Mouse (Mus musculus) midbrain, embryonic 11.5 days (tissue): ENCODE data around the gene Eln. TPM values are rescaled to one million over a fixed set of nuclear protein-coding genes. Genes with fewer than 3 reads are reported as not detected.
A peak's percentile ranks its signal among the peaks of the same experiment; 100 is the strongest.

ENCODE experiments used
- ATAC-seq: fragments of 200-750 bp; cut with Nextera tagmentation; 2 replicates; pipeline ENCODE4 v1.8.0; 2017; ENCODE audit warnings: moderate TSS enrichment, moderate library complexity; ENCODE audit not compliant: low FRiP score
- DNase-seq: peaks from one replicate; pipeline ENCODE4 v3.0.0; 2015; ENCODE audit warnings: low spot score; ENCODE audit errors: missing footprints
- H3K27ac ChIP-seq: fragments of 300-500 bp; sonication (generic); 2 replicates; pipeline ENCODE4 v1.5.1; 2014; ENCODE audit warnings: low read depth, low read length
- H3K27me3 ChIP-seq: fragments of 300-500 bp; sonication (generic); 2 replicates; pipeline ENCODE4 v1.6.1; 2014; ENCODE audit warnings: mild to moderate bottlenecking, low read length, moderate library complexity, mixed read lengths; ENCODE audit not compliant: control insufficient read depth, insufficient read depth
- H3K36me3 ChIP-seq: fragments of 300-500 bp; sonication (generic); 2 replicates; pipeline ENCODE4 v1.6.1; 2014; ENCODE audit warnings: mild to moderate bottlenecking, low read length, moderate library complexity, mixed read lengths; ENCODE audit not compliant: control insufficient read depth, insufficient read depth
- H3K4me1 ChIP-seq: fragments of 300-500 bp; sonication (generic); 2 replicates; pipeline ENCODE4 v1.6.1; 2014; ENCODE audit warnings: low read length; ENCODE audit not compliant: control insufficient read depth, insufficient read depth
- H3K4me2 ChIP-seq: fragments of 300-500 bp; sonication (generic); 2 replicates; pipeline ENCODE4 v1.6.1; 2014; ENCODE audit warnings: mild to moderate bottlenecking, moderate library complexity
- H3K4me3 ChIP-seq: fragments of 300-500 bp; sonication (generic); 2 replicates; pipeline ENCODE4 v1.5.1; 2014; ENCODE audit warnings: low read depth, low read length
- H3K9ac ChIP-seq: fragments of 300-500 bp; sonication (generic); 2 replicates; pipeline ENCODE4 v1.6.1; 2014; ENCODE audit warnings: low read length
- H3K9me3 ChIP-seq: fragments of 300-500 bp; sonication (generic); 2 replicates; pipeline ENCODE4 v1.6.1; 2016; ENCODE audit warnings: low read length; ENCODE audit not compliant: control insufficient read depth
- WGBS: fragments of 180-500 bp; shearing (Covaris S2); extraction: QIAGEN DNeasy Blood & Tissue Kit; methylation state at CpG from one replicate; pipeline ENCODE4 v1.1.7; 2014; 5-methylcytosine and 5-hydroxymethylcytosine counted together
- polyA plus RNA-seq: library from polyadenylated mRNA; unstranded; fragments of >200 nt; fragmentation: Nextera tagmentation; extraction: Ambion mirVana; gene quantifications from 2 replicates; pipeline ENCODE4 v1.2.1, GENCODE M21; 2014

Eln gene
- polyA plus RNA-seq, 1 experiment from 2014 or later = 2.0 TPM

- ATAC-seq = no peak
- no peak overlapping the region for H3K4me3 ChIP-seq
- no peaks in the 10 kb centered on the region for H3K27me3 ChIP-seq
- WGBS = 85% methylated on average over 1 of the region's 1 CpGs
- H3K9ac ChIP-seq = 0 out of 2 replicates have a peak overlapping the region, but pooled peaks have one; percentile 16
- H3K9me3 ChIP-seq = no peaks in the 10 kb centered on the region
- H3K27ac ChIP-seq = no peak overlapping the region; the same call in 1 of the 2 replicates
- H3K4me1 ChIP-seq = peaks cover 25% of the 10 kb centered on the region
- H3K4me2 ChIP-seq = no peak overlapping the region
- peaks cover 5% of the 10 kb centered on the region; the same call in 1 of the 2 replicates for H3K36me3 ChIP-seq
- no peak for DNase-seq
Measured at GRCm38 (mm10) chr5:134672198-134672516, 75.0 kb downstream of the Eln start.

- no peak overlapping the region for H3K4me3 ChIP-seq
- no peaks in the 10 kb centered on the region for H3K27me3 ChIP-seq
- peaks cover 5% of the 10 kb centered on the region; the same call in 1 of the 2 replicates for H3K36me3 ChIP-seq
- ATAC-seq (no peak; the same call in 1 of the 2 replicates), DNase-seq (no peak)
- WGBS = 69% methylated on average over 17 of the region's 17 CpGs
- no peak overlapping the region for H3K4me2 ChIP-seq
- H3K9ac ChIP-seq = 0 out of 2 replicates have a peak overlapping the region, but pooled peaks have one; percentile 16
- H3K9me3 ChIP-seq = no peaks in the 10 kb centered on the region
- H3K27ac ChIP-seq = peak overlapping the region; percentile 67
- peaks cover 21% of the 10 kb centered on the region for H3K4me1 ChIP-seq
Measured at GRCm38 (mm10) chr5:134671335-134672197, 75.6 kb downstream of the Eln start.

- no peak overlapping the region for H3K27ac ChIP-seq
- H3K9me3 ChIP-seq = no peaks in the 10 kb centered on the region
- no peak overlapping the region for H3K4me3 ChIP-seq
- H3K4me2 ChIP-seq = no peak overlapping the region
- peaks cover 5% of the 10 kb centered on the region; the same call in 1 of the 2 replicates for H3K4me1 ChIP-seq
- no peaks in the 10 kb centered on the region for H3K27me3 ChIP-seq
- DNase-seq (no peak), ATAC-seq (no peak)
- WGBS = 81% methylated on average over 20 of the region's 20 CpGs
- no peak overlapping the region for H3K9ac ChIP-seq
- H3K36me3 ChIP-seq = peaks cover 5% of the 10 kb centered on the region; the same call in 1 of the 2 replicates
Measured at GRCm38 (mm10) chr5:134669001-134669708, 78.0 kb downstream of the Eln start.

GRCm38 (mm10) chr5:134668495-134668894, 78.6 kb downstream of the Eln start:
- Histone ChIP-seq H3K9ac (no peak overlapping the region), H3K4me2 (no peak overlapping the region), H3K4me3 (no peak overlapping the region), H3K36me3 (peaks cover 5% of the 10 kb centered on the region; the same call in 1 of the 2 replicates), H3K4me1 (peaks cover 5% of the 10 kb centered on the region; the same call in 1 of the 2 replicates), H3K27me3 (no peaks in the 10 kb centered on the region), H3K27ac (no peak overlapping the region), H3K9me3 (no peaks in the 10 kb centered on the region)
- DNase-seq = peak; percentile 93
- 20% methylated on average over 8 of the region's 8 CpGs for WGBS
- ATAC-seq = peak; percentile 54

GRCm38 (mm10) chr5:134656708-134657107, 90.4 kb downstream of the Eln start:
- ATAC-seq = no peak

More at GRCm38 (mm10) chr5:134656708-134657107, 90.4 kb downstream of the Eln start:
- H3K4me3 ChIP-seq = no peak overlapping the region
- no peaks in the 10 kb centered on the region for H3K9me3 ChIP-seq
- no peaks in the 10 kb centered on the region; the same call in 1 of the 2 replicates for H3K36me3 ChIP-seq
- H3K4me2 ChIP-seq = no peak overlapping the region
- no peak overlapping the region for H3K27ac ChIP-seq
- 69% methylated on average over 4 of the region's 4 CpGs for whole genome bisulfite sequencing
- no peak overlapping the region for H3K9ac ChIP-seq
- no peaks in the 10 kb centered on the region for H3K27me3 ChIP-seq
- no peak for DNase-seq
- H3K4me1 ChIP-seq = no peaks in the 10 kb centered on the region; the same call in 1 of the 2 replicates

Other genes starting within 250 kb of the Eln start
- 5.6 and 5.8 TPM in 2 replicates for gene Clip2, start 194.9 kb downstream of the Eln start, polyA plus RNA-seq
- gene Syna, start 187.2 kb downstream of the Eln start, polyA plus RNA-seq = 0.30 TPM in 1 of 2 replicates, not detected in the other
- 321 and 338 TPM in 2 replicates for gene Rfc2, start 166.0 kb downstream of the Eln start, polyA plus RNA-seq
- gene Lat2, start 132.3 kb downstream of the Eln start, polyA plus RNA-seq = 1.5 and 1.6 TPM in 2 replicates
- gene Eif4h, start 107.8 kb downstream of the Eln start, polyA plus RNA-seq = 421 and 442 TPM in 2 replicates
- gene Limk1, start 58.7 kb downstream of the Eln start, polyA plus RNA-seq = 8.4 and 9.1 TPM in 2 replicates
- gene Tmem270, start 159.4 kb upstream of the Eln start, polyA plus RNA-seq = not detected in 2 replicates
- gene Cldn13, start 168.2 kb upstream of the Eln start, polyA plus RNA-seq = 3.8 and 3.9 TPM in 2 replicates
- 9.1 and 9.2 TPM in 2 replicates for gene Mettl27, start 185.0 kb upstream of the Eln start, polyA plus RNA-seq
- 2.5 and 2.7 TPM in 2 replicates for gene Cldn4, start 199.6 kb upstream of the Eln start, polyA plus RNA-seq
- gene Cldn3, start 238.9 kb upstream of the Eln start, polyA plus RNA-seq = 0.59 and 1.4 TPM in 2 replicates